Mouse (Mus musculus): Measurements from ENCODE around the gene Yipf4.
A peak's percentile ranks its signal among the peaks of the same experiment; 100 is the strongest.

The Yipf4 gene

GRCm38 (mm10) chr17:74491565-74491964 lies 2.3 kb downstream of the Yipf4 start:
- DNase-seq (ENCODE audit: low read depth, low spot score) = no peak
- H3K27me3 ChIP-seq (ENCODE audit: control insufficient read depth, insufficient read depth, low read length, poor library complexity, severe bottlenecking) = no peaks in the 10 kb centered on the region
- H3K36me3 ChIP-seq (ENCODE audit: control insufficient read depth, insufficient read depth, low read length, poor library complexity, severe bottlenecking) = peaks cover 3% of the 10 kb centered on the region

GRCm38 (mm10) chr17:74500204-74500603 lies 10.9 kb downstream of the Yipf4 start:
- Histone ChIP-seq H3K27me3 (ENCODE audit: control insufficient read depth, insufficient read depth, low read length, poor library complexity, severe bottlenecking) (no peaks in the 10 kb centered on the region), H3K36me3 (ENCODE audit: control insufficient read depth, insufficient read depth, low read length, poor library complexity, severe bottlenecking) (peaks cover 18% of the 10 kb centered on the region; the same call in 1 of the 2 replicates)

GRCm38 (mm10) chr17:74501085-74501484 lies 11.8 kb downstream of the Yipf4 start:
- Histone ChIP-seq H3K36me3 (ENCODE audit: control insufficient read depth, insufficient read depth, low read length, poor library complexity, severe bottlenecking) (peaks cover 18% of the 10 kb centered on the region; the same call in 1 of the 2 replicates), H3K27me3 (ENCODE audit: control insufficient read depth, insufficient read depth, low read length, poor library complexity, severe bottlenecking) (no peaks in the 10 kb centered on the region)
- peak; percentile 47 for DNase-seq (ENCODE audit: low read depth, low spot score)

More at GRCm38 (mm10) chr17:74500204-74500603, 10.9 kb downstream of the Yipf4 start:
- DNase-seq (ENCODE audit: low read depth, low spot score) = no peak

GRCm38 (mm10) chr17:74507934-74508333 lies 18.6 kb downstream of the Yipf4 start:
- Histone ChIP-seq H3K36me3 (ENCODE audit: control insufficient read depth, insufficient read depth, low read length, poor library complexity, severe bottlenecking) (no peaks in the 10 kb centered on the region), H3K27me3 (ENCODE audit: control insufficient read depth, insufficient read depth, low read length, poor library complexity, severe bottlenecking) (no peaks in the 10 kb centered on the region)
- no peak for DNase-seq (ENCODE audit: low read depth, low spot score)

GRCm38 (mm10) chr17:74508600-74508999 lies 19.3 kb downstream of the Yipf4 start:
- Histone ChIP-seq H3K36me3 (ENCODE audit: control insufficient read depth, insufficient read depth, low read length, poor library complexity, severe bottlenecking) (no peaks in the 10 kb centered on the region), H3K27me3 (ENCODE audit: control insufficient read depth, insufficient read depth, low read length, poor library complexity, severe bottlenecking) (no peaks in the 10 kb centered on the region)
- DNase-seq (ENCODE audit: low read depth, low spot score) = peak; percentile 48

GRCm38 (mm10) chr17:74512308-74512707 lies 23.0 kb downstream of the Yipf4 start:
- H3K27me3 ChIP-seq (ENCODE audit: control insufficient read depth, insufficient read depth, low read length, poor library complexity, severe bottlenecking) = no peaks in the 10 kb centered on the region
- no peak for DNase-seq (ENCODE audit: low read depth, low spot score)
- no peaks in the 10 kb centered on the region for H3K36me3 ChIP-seq (ENCODE audit: control insufficient read depth, insufficient read depth, low read length, poor library complexity, severe bottlenecking)

- no peaks in the 10 kb centered on the region for H3K36me3 ChIP-seq (ENCODE audit: control insufficient read depth, insufficient read depth, low read length, poor library complexity, severe bottlenecking)
- peak; percentile 19 for DNase-seq (ENCODE audit: low read depth, low spot score)
- no peaks in the 10 kb centered on the region for H3K27me3 ChIP-seq (ENCODE audit: control insufficient read depth, insufficient read depth, low read length, poor library complexity, severe bottlenecking)
Observed at GRCm38 (mm10) chr17:74522797-74523723, 33.8 kb downstream of the Yipf4 start.

- no peak for DNase-seq (ENCODE audit: low read depth, low spot score)
- no peaks in the 10 kb centered on the region for H3K27me3 ChIP-seq (ENCODE audit: control insufficient read depth, insufficient read depth, low read length, poor library complexity, severe bottlenecking)
- H3K36me3 ChIP-seq (ENCODE audit: control insufficient read depth, insufficient read depth, low read length, poor library complexity, severe bottlenecking) = no peaks in the 10 kb centered on the region
Observed at GRCm38 (mm10) chr17:74526117-74526516, 36.8 kb downstream of the Yipf4 start.

GRCm38 (mm10) chr17:74526806-74527653 lies 37.7 kb downstream of the Yipf4 start:
- no peaks in the 10 kb centered on the region for H3K27me3 ChIP-seq (ENCODE audit: control insufficient read depth, insufficient read depth, low read length, poor library complexity, severe bottlenecking)
- DNase-seq (ENCODE audit: low read depth, low spot score) = peak; percentile 6
- no peaks in the 10 kb centered on the region for H3K36me3 ChIP-seq (ENCODE audit: control insufficient read depth, insufficient read depth, low read length, poor library complexity, severe bottlenecking)

- Histone ChIP-seq H3K36me3 (ENCODE audit: control insufficient read depth, insufficient read depth, low read length, poor library complexity, severe bottlenecking) (no peaks in the 10 kb centered on the region), H3K27me3 (ENCODE audit: control insufficient read depth, insufficient read depth, low read length, poor library complexity, severe bottlenecking) (no peaks in the 10 kb centered on the region)
- DNase-seq (ENCODE audit: low read depth, low spot score) = peak; percentile 100
Observed at GRCm38 (mm10) chr17:74527729-74528607, 38.7 kb downstream of the Yipf4 start, which contains the start of gene Birc6. Gene Birc6, plus strand, starts transcription at chr17:74528295.

- Histone ChIP-seq H3K27me3 (ENCODE audit: control insufficient read depth, insufficient read depth, low read length, poor library complexity, severe bottlenecking) (no peaks in the 10 kb centered on the region), H3K36me3 (ENCODE audit: control insufficient read depth, insufficient read depth, low read length, poor library complexity, severe bottlenecking) (no peaks in the 10 kb centered on the region)
- DNase-seq (ENCODE audit: low read depth, low spot score) = no peak
Observed at GRCm38 (mm10) chr17:74528648-74529532, 39.6 kb downstream of the Yipf4 start.

- Histone ChIP-seq H3K27me3 (ENCODE audit: control insufficient read depth, insufficient read depth, low read length, poor library complexity, severe bottlenecking) (no peaks in the 10 kb centered on the region), H3K36me3 (ENCODE audit: control insufficient read depth, insufficient read depth, low read length, poor library complexity, severe bottlenecking) (no peaks in the 10 kb centered on the region)
- peak; percentile 9 for DNase-seq (ENCODE audit: low read depth, low spot score)
Observed at GRCm38 (mm10) chr17:74529533-74529824, 40.2 kb downstream of the Yipf4 start.

- H3K36me3 ChIP-seq (ENCODE audit: control insufficient read depth, insufficient read depth, low read length, poor library complexity, severe bottlenecking) = no peaks in the 10 kb centered on the region
- DNase-seq (ENCODE audit: low read depth, low spot score) = no peak
- H3K27me3 ChIP-seq (ENCODE audit: control insufficient read depth, insufficient read depth, low read length, poor library complexity, severe bottlenecking) = no peaks in the 10 kb centered on the region
Observed at GRCm38 (mm10) chr17:74534971-74535370, 45.7 kb downstream of the Yipf4 start.
